Mouse (Mus musculus) R1 (cell line): ENCODE data around the gene Mrnip.

Source experiments
- DNase-seq: peaks from one replicate; pipeline ENCODE4 v3.0.0-alpha.2; 2018; ENCODE audit warnings: low read depth, low spot score

Gene Mrnip

DNA sequence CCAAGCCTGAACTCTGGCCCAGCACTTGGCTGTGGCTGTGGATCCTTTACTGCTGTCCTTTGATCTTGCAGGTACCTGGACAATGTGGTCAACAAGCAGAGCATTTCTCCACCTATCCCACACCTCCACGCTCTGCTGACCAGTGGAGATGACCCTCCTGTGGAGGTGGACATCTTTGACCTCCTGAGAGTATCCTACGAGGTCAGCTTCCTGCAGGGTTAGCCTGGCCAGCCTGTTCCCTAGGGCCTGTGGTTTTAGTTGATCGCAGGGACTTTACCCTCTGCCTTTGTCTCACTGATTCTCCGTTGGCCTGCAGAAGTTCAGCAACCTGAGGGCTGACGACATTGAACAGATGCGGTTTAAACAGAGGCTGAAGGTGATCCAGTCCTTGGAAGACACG lies 15.9 kb upstream of the Mrnip start:
- DNase-seq = no peak

GRCm38 (mm10) chr11:50159347-50159746 lies 14.9 kb upstream of the Mrnip start:
- no peak for DNase-seq

GRCm38 (mm10) chr11:50161578-50162304 lies 12.5 kb upstream of the Mrnip start:
- DNase-seq = peak; percentile 74

- no peak for DNase-seq
Measured at GRCm38 (mm10) chr11:50162338-50163050, 11.8 kb upstream of the Mrnip start.

GRCm38 (mm10) chr11:50168352-50168751 lies 5.9 kb upstream of the Mrnip start:
- DNase-seq = no peak

DNA sequence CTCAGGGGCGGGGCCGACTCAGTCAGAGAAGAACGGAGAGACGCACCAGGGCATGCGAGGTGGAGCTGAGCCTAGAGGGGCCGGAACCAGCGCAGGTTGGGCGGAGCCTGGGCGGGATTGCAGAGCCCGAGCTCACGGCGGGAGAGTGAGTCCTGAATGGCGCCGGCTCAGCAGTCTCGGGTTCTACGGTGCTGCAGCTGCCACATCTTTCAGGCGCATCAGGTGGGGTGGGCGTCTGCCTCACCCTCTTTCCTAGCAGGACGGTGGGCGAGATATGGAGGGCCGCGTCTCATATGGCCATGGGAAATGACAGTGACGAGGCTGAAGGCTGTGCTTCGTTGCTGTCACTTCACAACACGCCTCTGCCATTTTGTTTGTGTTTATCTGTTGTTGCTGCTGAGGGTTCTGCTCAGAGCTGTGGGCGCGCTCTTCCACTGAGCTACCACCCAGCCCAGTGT lies 515 bp downstream of the Mrnip start:
- peak; percentile 99 for DNase-seq

DNA sequence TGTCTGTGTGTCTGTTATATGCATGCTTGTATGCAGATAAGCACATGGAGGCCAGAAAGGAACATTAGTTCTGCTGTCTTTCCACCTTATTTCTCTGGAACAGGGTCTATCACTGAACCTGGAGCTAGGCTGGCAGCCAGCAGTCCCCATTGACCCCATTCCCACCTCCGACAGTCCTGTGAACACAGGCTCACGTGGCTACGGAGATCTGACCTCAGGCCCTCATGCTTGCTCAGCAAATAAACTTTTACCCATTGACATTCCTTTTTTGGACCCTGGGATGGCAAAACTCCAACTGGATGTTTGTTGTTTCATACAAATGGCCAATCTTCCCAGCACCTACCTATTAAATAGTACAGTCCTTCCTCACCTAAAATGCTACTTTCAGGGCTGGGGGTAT lies 2.1 kb downstream of the Mrnip start:
- DNase-seq = no peak

- no peak for DNase-seq
Measured at GRCm38 (mm10) chr11:50177111-50177510, 2.9 kb downstream of the Mrnip start.

DNA sequence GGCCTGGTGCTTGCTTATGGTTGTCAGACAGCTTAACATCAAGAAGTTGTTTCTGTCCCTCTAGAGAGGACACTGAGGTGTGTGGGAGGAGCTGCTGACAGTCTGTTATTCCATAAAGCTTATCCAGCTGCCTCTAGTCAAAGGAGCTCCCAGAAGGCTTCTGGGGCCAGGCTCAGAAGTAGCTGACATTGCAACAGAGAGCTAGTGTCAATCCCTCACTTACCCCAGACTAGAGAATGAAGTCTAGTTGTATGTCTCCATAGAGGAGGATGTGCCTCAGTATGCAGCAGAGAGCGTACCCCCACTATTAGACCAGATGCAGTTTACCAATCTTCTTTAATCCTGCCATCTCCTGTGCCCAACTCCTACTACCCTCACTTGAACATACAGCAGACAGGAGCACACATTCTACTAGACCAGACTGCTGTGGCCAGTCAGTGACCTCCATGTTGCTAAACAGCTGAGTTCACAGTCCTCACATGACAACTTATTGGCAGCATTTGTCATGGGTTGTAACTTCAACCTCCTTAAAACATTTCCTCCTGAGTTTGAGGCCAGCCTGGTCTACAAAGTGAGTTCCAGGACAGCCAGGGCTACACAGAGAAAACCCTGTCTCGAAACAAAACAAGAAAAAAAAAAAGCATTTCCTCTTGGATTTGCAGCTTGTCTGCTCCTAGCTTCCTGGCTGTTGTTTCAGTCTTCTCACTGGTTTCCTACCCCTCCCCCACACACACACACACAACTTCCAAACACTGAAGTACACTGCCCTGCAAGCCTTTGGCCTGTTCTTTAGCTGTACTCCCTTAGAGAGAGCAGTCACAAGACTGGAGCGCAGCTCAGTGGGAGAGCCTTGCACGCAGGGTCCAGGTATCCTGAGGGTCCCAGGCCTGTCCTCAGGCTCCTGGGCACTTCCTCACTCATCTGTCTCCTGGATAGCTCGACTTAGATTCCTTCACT lies 4.6 kb downstream of the Mrnip start:
- DNase-seq = no peak

DNA sequence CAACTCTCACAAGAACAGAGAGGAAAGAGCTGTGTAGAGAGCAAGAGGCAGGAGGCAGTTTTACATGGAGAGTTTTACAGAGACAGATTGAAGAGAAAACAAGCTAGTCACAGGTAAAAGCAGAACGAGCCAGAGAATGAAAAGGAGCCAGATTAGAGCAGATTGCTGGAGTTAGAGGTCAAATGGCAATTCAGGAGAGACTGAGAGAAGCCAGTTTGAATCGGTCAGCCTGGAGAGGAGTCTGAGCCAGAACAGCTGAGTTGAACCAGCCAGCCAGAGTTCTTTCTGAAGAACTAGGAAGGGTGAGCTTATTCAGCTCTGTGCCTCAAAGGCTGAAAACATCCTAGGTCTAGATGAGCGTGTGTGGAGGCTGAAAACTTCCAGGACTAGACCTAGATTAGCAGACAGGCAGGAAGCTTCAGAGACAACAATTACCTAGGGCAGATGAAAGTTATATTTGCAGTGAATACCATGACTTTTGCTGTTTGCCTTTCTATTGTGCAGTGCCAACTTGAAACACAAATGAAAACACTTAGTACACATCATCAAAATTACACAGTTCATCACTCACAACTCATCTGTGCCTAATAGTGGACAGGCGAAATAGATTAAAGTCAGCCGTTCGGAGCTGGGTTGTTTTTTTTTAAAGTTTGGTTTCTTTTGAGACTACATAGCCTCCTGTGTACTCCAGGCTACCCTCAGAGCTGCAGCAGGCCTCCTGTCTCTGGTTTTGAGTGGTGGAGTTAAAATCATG lies 6.4 kb downstream of the Mrnip start:
- no peak for DNase-seq

GRCm38 (mm10) chr11:50182702-50183101 lies 8.5 kb downstream of the Mrnip start:
- DNase-seq = no peak

DNA sequence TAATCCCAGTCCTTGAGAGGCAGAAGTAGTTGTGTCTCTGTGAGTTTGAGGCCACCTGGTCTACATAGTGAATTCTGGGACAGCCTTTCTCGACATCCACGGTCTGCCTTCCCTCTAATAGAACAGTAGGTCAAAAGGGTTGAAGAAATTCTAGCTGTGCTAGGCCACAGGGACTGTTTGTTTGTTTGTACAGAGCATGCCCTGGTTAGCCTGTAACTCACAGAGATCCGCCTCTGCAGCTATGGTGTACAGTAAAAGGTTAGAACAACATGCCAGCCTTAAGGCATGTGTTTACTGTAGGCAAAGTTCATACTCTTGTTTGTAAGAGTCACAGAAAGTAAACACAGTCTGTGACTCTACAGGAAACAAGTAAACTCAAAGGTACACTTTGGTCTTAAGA lies 10.5 kb downstream of the Mrnip start:
- no peak for DNase-seq

GRCm38 (mm10) chr11:50188682-50189081 lies 14.4 kb downstream of the Mrnip start:
- no peak for DNase-seq

- DNase-seq = no peak
Measured at GRCm38 (mm10) chr11:50190362-50190761, 16.1 kb downstream of the Mrnip start.

- DNase-seq = no peak
Measured at GRCm38 (mm10) chr11:50192278-50192677, 18.0 kb downstream of the Mrnip start.

GRCm38 (mm10) chr11:50194070-50194469 lies 19.8 kb downstream of the Mrnip start:
- no peak for DNase-seq

GRCm38 (mm10) chr11:50194793-50195192 lies 20.5 kb downstream of the Mrnip start:
- DNase-seq = no peak

DNA sequence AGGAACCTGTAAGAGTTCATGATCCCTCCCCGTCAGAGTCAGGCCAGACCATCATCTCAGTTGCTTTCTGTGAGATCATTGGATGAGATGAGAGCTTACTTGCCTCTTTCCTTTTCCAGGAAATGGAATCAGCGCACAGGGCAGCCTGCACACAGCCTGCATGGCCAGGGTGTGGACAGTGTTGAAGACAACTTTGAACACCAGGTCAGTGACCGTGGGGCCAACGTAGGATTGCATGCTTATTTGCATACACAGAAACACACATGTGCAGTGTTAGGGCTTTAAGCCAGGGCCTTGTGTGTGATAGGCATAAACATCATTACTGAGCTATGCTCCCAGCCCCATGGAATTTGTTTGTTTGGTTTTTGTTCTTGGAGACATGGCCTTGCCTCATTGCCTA lies 23.3 kb downstream of the Mrnip start:
- no peak for DNase-seq

DNA sequence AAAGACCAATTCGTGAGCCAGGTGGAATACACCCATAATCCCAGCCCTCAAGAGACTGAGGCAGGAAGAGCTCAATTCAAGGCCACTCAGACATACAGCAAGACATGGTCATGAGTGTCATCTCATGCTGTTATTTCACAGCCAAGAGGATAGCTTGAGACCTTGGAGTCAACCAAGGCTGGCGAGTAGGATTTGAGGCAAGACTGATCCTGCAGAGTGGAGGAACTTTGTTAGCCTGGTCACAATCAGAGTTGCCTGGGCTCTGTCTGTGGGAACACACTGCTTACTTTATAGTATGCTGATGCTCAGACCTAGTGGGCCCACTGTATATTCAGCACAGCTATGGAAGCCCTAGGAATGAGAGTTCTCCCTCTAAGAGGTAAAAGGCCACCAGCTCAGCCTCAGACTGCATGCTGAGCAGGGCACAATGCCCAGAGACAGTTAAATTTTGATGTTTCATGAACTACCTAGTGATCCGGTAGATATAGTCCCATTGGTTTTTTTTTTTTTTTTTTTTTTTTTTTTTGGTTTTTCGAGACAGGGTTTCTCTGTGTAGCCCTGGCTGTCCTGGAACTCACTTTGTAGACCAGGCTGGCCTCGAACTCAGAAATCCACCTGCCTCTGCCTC lies 24.1 kb downstream of the Mrnip start:
- DNase-seq = no peak

DNA sequence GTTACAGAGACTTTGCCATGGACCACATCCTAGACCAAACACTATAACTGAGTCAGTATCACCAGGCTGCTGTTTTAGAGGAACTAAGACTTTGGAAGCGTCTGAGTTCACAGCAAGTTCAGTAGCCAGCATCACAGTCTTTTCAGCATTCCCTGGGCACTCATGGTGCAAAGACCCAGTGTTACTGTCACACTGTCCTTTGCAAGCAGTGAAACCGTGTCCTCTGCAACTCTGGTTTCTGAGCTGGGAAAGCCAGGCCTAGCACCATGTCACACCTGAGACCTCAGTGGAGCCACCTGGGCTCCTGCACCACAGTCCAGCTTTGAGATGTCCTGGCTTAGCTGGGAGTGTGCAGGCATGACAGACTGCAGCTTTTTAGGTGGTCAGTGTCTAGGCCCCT lies 24.7 kb downstream of the Mrnip start:
- no peak for DNase-seq

GRCm38 (mm10) chr11:50200613-50201012 lies 26.4 kb downstream of the Mrnip start:
- DNase-seq = no peak
